Mouse (Mus musculus) R1 (cell line): ENCODE data around the gene Olfr701.
A peak's percentile ranks its signal among the peaks of the same experiment; 100 is the strongest.

Experiments
- DNase-seq: peaks from one replicate; pipeline ENCODE4 v3.0.0-alpha.2; 2018; ENCODE audit warnings: low read depth, low spot score

Gene Olfr701

DNA sequence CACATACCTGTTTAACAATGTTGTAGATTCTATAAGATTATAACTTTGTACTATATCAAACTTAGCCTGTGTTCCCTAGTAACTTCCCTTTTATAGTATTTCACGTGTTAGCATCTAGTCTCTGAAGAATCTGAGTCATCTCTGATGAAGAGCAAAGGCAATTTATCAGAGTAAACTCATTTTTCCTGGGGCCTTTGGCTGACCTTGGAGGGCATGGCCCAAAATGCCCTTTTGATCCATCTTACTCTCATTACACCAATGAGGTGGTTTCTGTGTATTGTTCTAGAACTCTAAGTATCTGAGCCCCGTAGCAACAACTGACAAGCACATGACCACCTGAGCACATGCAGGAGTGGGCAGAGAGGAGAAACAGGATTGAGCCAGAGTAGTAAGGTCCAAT, at the start of gene Olfr701:
TSS of gene Olfr701 (plus strand) at position 301 of the 400 bp plus-strand sequence.
- no peak for DNase-seq

DNA sequence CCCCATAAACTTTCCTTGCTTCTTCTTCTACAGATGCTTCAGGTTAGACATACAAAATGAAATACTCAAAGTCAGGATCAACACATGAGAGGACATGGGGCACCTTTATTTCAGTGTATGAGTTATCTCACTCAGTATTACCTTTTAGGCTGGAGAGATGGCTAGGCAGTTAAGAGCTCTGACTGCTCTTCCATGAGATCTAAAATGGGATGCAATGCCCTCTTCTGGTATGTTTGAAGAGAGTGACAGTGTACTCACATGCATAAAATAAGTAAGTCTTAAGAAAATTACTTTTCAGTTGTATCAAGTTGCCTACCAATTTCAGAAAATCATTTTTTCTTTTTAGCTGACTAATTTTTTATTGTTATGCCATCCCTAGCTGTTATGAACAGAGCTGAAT, 25.6 kb upstream of the Olfr701 start:
- no peak for DNase-seq

DNA sequence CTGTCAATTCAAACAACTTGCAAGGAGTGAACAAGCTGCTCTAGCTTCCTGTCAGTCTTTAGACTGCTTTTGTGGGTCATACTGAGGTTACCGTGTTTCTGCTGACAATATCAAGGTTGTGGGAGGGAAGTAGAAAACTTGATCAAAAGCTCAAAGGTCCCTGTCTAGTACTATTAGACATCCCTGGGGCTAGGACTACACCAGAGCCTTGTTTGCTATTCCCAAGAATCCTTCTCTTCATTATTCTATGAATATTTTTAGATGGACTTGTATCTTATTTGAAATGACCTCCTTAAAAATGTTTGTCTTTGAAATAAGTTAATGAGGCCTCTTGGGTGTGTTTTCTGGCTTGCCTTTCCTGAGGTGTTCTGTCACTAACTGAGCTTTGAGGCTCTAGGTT, 20.8 kb upstream of the Olfr701 start, which contains the start of gene Olfr699:
TSS of gene Olfr699 (minus strand) at position 101 of the 400 bp plus-strand sequence.
- DNase-seq = no peak

DNA sequence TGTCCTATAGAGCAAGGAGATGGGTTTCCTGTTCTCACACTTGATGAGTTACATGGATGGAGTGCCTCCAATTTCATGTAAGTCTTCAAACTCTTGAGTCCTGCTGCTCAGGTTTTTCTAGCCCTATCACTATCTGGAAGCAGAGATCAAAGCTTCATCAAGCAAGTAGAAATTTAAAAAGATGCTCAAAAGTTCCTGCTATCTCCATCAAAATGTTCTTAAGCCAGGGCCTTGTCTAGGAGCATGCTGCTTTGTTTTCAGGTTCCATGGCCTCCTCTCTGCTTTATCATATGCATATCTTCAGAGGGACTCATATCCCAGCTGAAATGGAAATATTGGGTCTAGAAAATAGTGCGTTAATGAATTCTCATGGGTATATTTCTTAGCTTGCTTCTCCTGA, 5.2 kb upstream of the Olfr701 start, which contains the start of gene Olfr700:
TSS of gene Olfr700 (minus strand) at position 101 of the 400 bp plus-strand sequence.
- DNase-seq = no peak

DNA sequence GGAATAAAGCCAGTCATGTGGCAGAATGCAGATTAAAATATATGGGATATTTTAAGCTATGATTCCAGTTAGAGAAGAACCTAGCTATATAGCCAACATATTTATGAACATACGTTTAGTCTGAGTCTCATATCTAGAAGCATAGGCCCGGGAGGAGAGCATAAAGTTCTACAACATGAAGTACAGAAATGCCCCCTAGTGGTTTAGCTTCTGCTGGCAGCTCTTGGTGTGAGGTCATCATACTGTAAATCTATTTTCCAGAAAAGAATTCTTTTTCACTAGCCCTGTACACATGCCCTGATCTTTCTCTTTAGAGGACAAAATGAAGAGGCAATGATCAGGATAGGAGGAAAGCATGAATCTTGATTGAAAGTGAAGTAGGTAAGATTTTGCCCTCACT, 1.8 kb downstream of the Olfr701 start:
- DNase-seq = peak; percentile 33

DNA sequence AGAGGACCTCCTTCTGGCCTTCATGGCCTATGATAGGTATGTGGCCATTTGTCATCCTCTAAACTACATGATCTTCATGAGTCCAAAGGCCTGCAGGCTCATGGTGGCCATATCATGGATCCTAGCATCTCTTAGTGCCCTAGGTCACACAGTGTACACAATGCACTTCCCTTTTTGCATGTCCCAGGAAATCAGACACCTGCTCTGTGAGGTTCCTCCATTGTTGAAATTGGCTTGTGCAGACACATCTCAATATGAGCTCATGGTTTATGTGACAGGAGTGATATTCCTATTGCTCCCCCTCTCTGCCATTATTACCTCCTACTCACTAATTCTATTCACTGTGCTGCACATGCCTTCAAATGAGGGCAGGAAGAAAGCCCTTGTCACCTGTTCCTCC, 4.5 kb downstream of the Olfr701 start:
- DNase-seq = no peak

DNA sequence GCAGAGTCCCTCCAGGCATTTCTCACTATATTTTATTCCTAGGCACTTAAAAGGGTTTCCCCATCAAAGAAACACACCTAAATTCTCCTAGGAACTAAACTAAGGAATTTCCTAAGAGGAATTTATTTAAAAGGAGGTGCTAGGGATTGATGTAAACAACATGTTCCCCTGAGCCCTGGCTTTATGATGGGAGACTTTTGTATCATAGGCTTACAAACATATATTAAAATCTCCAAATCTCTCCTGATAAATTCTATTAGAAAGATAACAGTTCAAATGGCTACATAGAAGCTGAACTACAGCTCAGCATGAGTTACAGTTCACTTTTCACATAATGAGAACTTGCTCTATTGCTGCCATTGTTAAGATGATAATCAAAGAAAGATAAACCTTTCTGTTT, 19.9 kb downstream of the Olfr701 start, which contains the start of gene Olfr702:
TSS of gene Olfr702 (minus strand) at position 101 of the 400 bp plus-strand sequence.
- DNase-seq = no peak

DNA sequence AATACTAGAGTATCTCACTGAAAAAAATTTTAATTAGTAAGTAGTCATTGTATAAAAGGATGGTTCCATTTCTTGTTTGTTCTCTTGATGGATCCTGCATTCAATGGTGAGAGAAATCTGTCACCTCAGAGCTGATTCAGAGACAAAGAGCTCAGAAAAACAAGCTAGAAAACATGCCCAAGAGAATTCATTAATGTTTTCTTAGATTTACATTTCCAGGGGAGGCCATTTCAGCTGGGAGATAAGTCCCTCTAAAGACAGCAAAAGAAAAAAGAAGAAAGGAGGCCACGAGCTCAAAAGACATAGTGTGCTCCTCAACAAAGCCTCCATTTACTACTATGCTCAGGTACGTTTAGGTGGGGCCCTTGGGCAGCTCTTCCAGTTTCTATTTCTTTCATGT, 29.1 kb downstream of the Olfr701 start, which contains the start of gene Olfr703:
TSS of gene Olfr703 (plus strand) at position 301 of the 400 bp plus-strand sequence.
- no peak for DNase-seq

DNA sequence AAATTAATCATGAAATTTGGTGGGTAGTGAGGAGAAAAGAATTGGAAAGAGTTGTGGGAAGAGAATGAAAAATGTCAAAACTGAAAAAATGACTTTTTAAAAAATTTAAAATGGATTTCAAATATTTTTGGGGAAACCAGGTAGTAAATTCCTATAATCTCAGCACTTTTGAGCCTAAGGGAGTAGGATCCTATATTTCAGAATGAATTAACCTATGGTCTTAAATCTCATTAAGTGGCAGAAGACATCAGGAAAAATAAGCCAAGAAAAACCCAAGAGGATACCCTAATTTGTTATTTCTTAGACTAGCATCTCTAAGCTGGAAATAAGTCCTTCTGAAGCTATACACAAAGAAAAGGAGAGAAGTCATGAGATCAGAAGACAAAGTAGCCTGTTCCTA, 49.0 kb downstream of the Olfr701 start, which contains the start of gene Olfr704:
TSS of gene Olfr704 (plus strand) at position 301 of the 400 bp plus-strand sequence.
- no peak for DNase-seq
